Mouse (Mus musculus) WW6 (cell line): ENCODE results near the gene Becn1.
"Not testable (repeated sequence)": the region's sequence is repeated elsewhere in the genome, so short reads cannot be mapped to it uniquely, and the experiment has no call there.

Experiments
- DNase-seq: peaks from one replicate; pipeline ENCODE4 v3.0.0-alpha.2; 2013; ENCODE audit warnings: low read depth, low spot score

Becn1 gene

GRCm38 (mm10) chr11:101302004-101302798 lies at the start of gene Becn1:
Becn1 (minus strand) TSS chr11:101302286.
- peak; percentile 95 for DNase-seq

DNA sequence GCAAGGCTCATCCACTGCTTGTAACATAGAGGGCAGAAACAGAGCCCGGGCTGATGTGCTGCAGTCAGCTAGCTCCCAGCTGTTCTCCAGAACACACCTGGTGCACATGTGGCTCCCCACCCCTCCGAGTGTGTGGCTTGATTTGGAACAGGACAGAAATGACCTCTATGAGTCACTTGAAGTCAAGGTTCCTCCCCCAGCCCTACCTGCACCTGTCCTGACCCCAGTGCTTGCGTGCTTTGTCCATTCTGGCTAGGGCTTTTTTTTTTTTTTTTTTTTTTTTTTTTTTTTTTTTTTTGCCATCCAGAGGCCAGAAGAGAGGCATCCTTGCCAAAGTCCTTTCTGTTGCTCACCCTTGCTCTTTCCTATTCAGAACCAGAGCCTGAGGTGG lies 49.6 kb upstream of the Becn1 start:
- DNase-seq, result no peak

DNA sequence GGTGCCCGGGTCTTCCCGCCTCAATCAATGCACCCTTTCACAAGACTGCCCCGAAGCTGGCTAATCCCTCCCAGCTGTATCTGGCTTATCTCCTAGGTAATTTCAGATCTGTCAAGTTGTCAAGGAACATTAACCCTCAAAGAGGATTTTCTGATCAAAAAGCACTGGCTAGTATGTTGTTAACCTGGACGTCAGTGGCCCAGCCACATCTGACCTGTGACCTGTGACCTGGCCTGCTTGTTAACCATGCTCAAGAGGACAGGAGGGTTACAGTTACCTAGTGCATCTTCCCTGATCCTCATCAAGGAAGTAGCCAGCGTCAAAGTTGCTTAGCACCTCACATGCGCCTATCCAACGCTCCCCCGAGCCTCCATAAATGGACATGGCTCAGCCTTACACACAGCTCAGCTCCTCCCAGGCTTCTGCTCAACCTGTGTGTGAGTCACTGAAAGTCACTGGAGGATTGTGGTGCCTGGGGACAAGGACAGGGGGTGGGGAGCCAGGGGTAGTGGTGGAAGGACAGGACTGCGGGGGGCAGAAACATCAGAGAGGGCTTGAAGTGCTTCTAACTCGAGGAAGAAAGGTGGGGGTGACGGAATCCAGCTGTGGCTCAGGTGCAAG lies 49.1 kb upstream of the Becn1 start:
- no peak for DNase-seq

GRCm38 (mm10) chr11:101349216-101349615 lies 47.1 kb upstream of the Becn1 start:
- no peak for DNase-seq

GRCm38 (mm10) chr11:101348774-101349173 lies 46.7 kb upstream of the Becn1 start:
- DNase-seq, result no peak

DNA sequence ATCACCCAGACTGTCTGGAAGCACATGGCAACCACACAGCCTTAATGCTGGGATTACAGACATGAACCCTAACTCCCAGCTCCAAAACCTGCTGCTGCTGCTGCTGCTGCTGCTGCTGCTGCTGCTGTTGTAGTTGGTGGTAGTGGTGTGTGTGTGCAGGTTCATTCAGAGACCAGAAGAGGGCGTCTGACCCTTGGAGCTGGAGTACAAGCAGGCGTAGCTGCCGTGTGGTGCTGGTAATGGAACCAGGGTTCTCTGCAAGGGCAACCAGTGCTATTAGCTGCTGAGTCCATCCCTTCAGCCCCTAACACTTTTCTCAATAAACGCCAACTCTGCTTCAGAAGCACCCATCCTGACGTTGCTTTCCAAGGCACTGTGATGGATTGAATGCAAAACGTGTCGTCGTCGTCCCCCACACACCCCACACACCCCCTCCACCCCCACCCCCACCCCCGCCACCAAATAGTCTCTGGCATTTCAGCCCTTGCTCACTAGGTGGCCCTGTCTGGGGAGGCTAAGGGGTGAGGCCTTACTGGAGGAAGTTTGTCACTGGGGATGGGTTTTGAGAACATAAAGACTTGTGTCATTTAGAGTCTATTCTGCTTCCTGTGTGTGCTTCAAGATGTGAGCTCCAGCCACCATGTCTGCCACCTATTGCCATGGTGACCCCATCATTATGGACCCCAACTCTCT lies 45.1 kb upstream of the Becn1 start:
- peak; percentile 90 for DNase-seq

DNA sequence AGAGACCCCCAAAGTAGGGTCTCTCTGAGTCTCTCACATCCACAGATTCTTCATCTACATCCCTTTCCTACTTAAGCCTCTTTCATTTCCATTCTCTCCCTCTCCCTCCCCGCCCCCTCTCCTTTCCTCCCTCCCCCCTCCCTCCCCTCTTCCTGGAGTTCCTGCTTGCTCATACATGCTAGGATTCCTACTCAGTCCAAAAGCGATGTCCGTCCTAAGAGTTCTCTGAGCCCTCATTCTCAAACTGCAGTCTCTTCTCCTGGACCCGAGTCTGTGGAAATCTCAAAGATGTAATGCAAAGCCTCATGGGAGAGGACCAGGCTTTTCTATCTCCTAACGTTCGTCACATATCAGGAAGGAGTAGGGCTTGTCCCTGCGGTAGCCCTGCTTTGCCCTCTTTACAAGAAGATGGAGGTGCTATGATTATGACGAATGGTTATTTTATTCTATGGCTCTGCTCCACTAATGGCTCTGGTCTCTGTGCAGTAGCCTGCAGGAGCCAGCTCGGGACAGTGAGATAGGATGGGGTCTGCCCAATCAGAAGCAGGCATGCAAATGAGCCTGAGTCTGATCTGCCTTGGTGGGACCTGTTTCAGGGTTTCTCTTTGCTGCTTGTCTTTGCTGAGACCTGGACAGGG lies 36.2 kb upstream of the Becn1 start:
- no peak for DNase-seq

DNA sequence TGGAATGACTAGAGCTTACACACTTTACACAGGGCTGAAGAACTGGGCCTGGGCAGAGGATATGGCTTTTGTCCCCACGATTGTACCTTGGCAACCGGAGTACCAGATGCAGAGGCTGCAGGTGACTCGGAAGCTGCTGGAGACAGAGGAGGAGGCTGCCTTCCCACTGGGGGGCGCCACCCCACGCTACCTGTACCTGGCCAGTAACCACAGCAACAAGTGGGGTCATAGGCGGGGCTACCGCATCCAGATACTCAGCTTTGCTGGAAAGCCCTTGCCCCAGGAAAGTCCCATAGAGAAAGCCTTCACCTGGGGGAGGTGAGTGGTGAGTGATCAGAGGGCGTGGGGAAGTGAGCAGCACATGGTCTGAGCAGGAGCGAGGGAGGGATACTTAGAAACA lies 33.6 kb upstream of the Becn1 start:
- no peak for DNase-seq

DNA sequence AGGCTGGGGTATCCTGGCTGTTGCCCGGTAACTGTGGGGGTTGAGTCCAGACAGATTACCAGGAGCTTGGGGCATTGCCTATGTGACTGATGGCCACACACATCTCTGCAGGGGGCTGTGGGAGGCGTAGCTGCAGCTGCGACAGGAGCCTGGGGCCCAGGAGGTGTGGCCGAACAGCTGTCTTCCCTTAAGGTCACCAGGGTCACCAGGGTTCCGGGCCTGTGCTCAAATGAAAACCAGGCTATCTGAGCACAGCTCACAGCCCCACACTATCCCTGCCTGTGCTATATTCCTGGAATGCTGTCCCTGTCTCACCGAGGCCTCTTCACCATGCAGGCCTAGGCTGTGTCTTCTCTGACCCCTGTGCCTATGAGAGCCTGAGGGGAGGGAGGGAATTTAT lies 32.4 kb upstream of the Becn1 start:
- DNase-seq, result peak; percentile 60

- DNase-seq, result no peak
These were observed 31.9 kb upstream of the Becn1 start for GRCm38 (mm10) chr11:101334023-101334422.

GRCm38 (mm10) chr11:101332537-101332936 lies 30.5 kb upstream of the Becn1 start:
- DNase-seq, result no peak

GRCm38 (mm10) chr11:101330961-101331360 lies 28.9 kb upstream of the Becn1 start:
- not testable (repeated sequence) for DNase-seq

DNA sequence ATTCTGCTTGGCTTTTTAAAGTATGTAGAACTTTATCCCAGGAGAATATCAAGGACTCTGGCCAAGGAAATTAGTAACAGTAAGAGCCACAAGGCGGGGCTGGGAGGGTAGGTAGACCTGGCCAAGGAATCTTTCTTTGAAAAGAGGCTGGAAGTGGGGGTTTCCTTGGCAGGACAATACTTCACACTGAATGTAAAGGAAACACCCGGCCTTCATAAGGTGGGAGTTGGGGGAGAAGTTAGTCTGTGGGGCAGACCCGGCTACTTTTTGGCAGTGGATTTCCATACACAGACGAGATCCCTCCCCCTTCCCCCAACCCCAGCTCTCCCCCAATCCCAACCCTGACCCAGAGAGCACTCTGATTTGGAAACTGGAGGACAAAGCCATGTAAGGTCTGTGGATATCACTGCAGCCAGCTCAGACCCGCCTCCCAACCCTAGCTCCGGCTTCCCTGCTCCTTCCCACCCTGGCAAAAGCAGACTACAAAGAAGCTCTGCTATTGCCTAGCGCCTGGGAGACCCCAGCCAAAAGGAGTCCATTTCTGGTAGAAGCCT lies 28.4 kb upstream of the Becn1 start, which contains the start of gene Aoc3:
Aoc3 (plus strand) TSS at position 235 of the 554 bp plus-strand sequence.
- no peak for DNase-seq

GRCm38 (mm10) chr11:101328941-101329635 lies 27.0 kb upstream of the Becn1 start:
- no peak for DNase-seq

GRCm38 (mm10) chr11:101327311-101327710 lies 25.2 kb upstream of the Becn1 start:
- DNase-seq, result no peak

DNA sequence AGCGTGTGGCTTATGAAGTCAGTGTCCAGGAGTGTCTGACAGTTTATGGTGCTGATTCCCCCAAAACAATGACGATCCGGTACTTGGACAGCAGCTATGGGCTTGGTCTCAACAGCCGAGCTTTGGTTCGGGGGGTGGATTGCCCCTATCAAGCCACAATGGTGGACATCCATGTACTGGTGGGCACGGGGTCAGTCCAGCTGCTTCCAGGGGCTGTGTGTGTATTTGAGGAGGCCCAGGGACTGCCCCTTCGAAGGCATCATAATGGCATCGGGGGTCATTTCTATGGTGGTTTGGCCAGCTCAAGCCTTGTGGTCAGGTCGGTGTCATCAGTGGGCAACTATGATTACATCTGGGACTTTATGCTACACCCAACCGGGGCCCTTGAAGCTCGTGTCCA lies 24.1 kb upstream of the Becn1 start:
- no peak for DNase-seq

GRCm38 (mm10) chr11:101325201-101325600 lies 23.1 kb upstream of the Becn1 start:
- DNase-seq, result not testable (repeated sequence)

- no peak for DNase-seq
These were observed 22.7 kb upstream of the Becn1 start, which contains the start of gene Aoc2 for GRCm38 (mm10) chr11:101324763-101325162. Aoc2 (plus strand) TSS chr11:101325063.

GRCm38 (mm10) chr11:101323609-101324008 lies 21.5 kb upstream of the Becn1 start:
- DNase-seq, result no peak

DNA sequence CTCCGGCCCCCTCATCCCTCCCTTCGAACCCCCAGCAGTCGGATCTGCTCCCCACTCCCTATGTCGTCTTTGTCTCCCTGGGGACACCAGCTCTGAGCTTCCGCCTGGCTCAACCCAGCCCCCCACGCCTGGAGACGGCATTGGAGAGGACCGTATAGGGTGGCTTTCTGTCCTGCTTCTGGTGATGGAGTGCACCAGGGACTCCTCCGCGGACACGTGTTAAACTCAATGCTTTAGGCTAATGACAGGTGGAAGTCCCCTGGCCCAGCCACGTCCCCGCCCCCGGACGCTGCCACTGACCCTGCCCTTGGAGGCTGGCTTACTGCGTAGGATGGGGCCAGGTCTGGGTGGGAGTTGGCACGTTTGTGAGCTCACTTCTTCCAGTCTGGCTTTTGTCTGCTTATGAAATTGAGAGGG lies 14.4 kb upstream of the Becn1 start:
- DNase-seq, result no peak
